Mouse (Mus musculus) CH12.LX (cell line): ENCODE measurements around the gene Cdc37l1.

Source experiments
- CTCF ChIP-seq, 2 experiments: IDR thresholded peaks in 1 of 2; conservative IDR thresholded peaks in 1 of 2; 2 replicates each; pipeline ENCODE4 v1.5.1; 2011 to 2012; ENCODE audit warnings: low read depth in 2 of 2, low read length in 2 of 2, improper control_type of control experiment in 1 of 2, inconsistent platforms in 1 of 2, mild to moderate bottlenecking in 1 of 2, moderate library complexity in 1 of 2
- E2F4 ChIP-seq: IDR thresholded peaks from 2 replicates; pipeline ENCODE4 v1.6.1; 2011; ENCODE audit warnings: low read depth, low read length, improper control_type of control experiment; ENCODE audit not compliant: insufficient replicate concordance
- ELF1 ChIP-seq: IDR thresholded peaks from 2 replicates; pipeline ENCODE4 v1.6.1; 2014; ENCODE audit warnings: low read depth, mild to moderate bottlenecking, inconsistent platforms, low read length, improper control_type of control experiment
- HCFC1 ChIP-seq: IDR thresholded peaks from 2 replicates; pipeline ENCODE4 v1.6.1; 2012; ENCODE audit warnings: low read depth, mild to moderate bottlenecking, inconsistent platforms, low read length, improper control_type of control experiment
- KAT2A ChIP-seq: IDR thresholded peaks from 2 replicates; pipeline ENCODE4 v1.6.1; 2012; ENCODE audit warnings: low read length, improper control_type of control experiment, inconsistent platforms; ENCODE audit not compliant: insufficient replicate concordance
- MAFK ChIP-seq: IDR thresholded peaks from 2 replicates; pipeline ENCODE4 v1.6.1; 2011; ENCODE audit warnings: low read length, improper control_type of control experiment; ENCODE audit not compliant: insufficient replicate concordance
- MAX ChIP-seq: IDR thresholded peaks from 2 replicates; pipeline ENCODE4 v1.6.1; 2011; ENCODE audit warnings: low read length, improper control_type of control experiment
- NRF1 ChIP-seq: IDR thresholded peaks from 2 replicates; pipeline ENCODE4 v1.6.1; 2014; ENCODE audit warnings: low read depth, mild to moderate bottlenecking, inconsistent platforms, low read length, improper control_type of control experiment, moderate library complexity
- POLR2A ChIP-seq: IDR thresholded peaks from 2 replicates; pipeline ENCODE4 v1.6.1; 2011; ENCODE audit warnings: low read depth, mild to moderate bottlenecking, improper control_type of control experiment, low read length
- UBTF ChIP-seq: IDR thresholded peaks from 2 replicates; pipeline ENCODE4 v1.6.1; 2012; ENCODE audit warnings: low read depth, mild to moderate bottlenecking, inconsistent platforms, low read length, improper control_type of control experiment, moderate library complexity
- USF1 ChIP-seq: IDR thresholded peaks from 2 replicates; pipeline ENCODE4 v1.6.1; 2014; ENCODE audit warnings: low read depth, mild to moderate bottlenecking, inconsistent platforms, low read length, improper control_type of control experiment

DNA sequence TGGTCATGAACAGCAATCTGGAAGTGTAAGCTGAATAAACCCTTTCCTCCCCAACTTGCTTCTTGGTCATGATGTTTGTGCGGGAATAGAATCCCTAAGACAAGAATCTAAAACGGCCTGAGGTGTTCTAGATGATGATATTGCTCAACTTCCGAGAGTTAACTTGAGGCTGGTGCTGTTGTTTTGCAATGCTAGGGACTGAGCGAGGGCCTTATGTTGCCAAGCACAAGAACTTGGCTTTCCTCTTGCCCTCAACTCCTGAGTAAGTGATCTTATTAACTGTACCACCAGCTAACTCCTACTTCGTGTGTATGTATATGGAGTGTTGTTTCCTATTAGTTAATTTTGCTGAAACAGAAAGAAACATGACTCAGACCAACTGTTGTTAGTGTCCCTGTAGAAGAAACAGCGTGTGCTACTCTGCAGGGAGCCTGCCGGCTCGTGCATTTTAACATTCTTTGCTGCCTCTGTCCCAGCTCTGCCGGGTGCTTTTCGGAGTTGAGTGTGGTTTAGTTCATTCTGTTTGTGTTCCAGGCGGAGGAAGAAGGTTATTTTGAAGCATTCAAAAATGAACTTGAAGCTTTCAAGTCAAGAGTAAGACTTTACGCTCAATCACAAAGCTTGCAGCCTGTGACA, 21.3 kb downstream of the Cdc37l1 start:
- no peak for TF ChIP-seq NRF1
- no peak for TF ChIP-seq CTCF (conservative IDR thresholded peaks at IDR 0.05 in 1 of 2, IDR thresholded peaks at IDR 0.05 in 1 of 2; ENCODE audit: low read depth in 2 of 2, low read length in 2 of 2)
- TF ChIP-seq POLR2A = no peak
- no peak for TF ChIP-seq USF1
- no peak for TF ChIP-seq E2F4
- no peak for TF ChIP-seq HCFC1
- no peak for TF ChIP-seq MAX
- no peak for TF ChIP-seq MAFK
- no peak for TF ChIP-seq ELF1
- no peak for TF ChIP-seq KAT2A
- TF ChIP-seq UBTF = no peak
